In the genomic region with DNA sequence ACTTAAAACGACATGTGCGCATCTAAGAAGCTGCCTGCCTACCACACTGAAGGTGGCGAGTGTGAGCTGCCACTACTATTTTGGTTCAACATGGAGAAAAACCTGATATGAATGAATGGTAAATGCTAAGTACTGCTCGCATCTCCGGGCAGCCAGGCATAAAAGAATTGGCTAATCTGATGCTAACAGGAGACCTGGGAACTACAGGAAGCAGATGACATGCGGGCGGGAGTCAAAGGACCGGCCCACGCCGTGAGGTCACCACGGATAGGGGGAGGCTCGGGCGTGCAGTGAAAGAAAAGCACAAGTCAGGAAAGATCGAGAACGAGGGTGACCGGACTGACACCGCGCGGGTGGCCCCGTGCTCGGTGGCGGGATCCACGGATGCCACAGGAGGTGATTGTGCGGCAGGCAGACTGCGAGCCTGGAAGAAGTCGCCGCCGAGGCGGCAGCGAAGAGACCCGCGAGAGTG, we compare ENCODE assay signal across 8 mouse cellular contexts. TPM values are rescaled to one million over a fixed set of nuclear protein-coding genes. Genes with fewer than 3 reads are reported as not detected.
DNase-seq lines count a peak whose midpoint lies in the region; ATAC-seq and TF ChIP-seq lines count a peak whose summit lies in the region.

No protein-coding gene starts in this region.

- H3K4me1 ChIP-seq in ES-Bruce4 (ENCODE audit: control insufficient read depth, insufficient read depth, low read length) = no peaks in the 10 kb centered on the region
- H3K4me1 ChIP-seq in forebrain, embryonic 10.5 days = peaks cover 26% of the 10 kb centered on the region
- H3K4me1 ChIP-seq in heart, embryonic 16.5 days (ENCODE audit: control insufficient read depth, insufficient read depth, low read length) = peaks cover 7% of the 10 kb centered on the region
- 0 out of 2 replicates have a peak, but pooled peaks cover 4% of the 10 kb centered on the region for H3K4me1 ChIP-seq in liver, postnatal 0 days (ENCODE audit: insufficient read depth)
- peaks cover 4% of the 10 kb centered on the region; the same call in 1 of the 2 replicates for H3K4me1 ChIP-seq in neural tube, embryonic 12.5 days

- no peak for TF ChIP-seq POLR2A in ES-Bruce4 (IDR thresholded peaks at IDR 0.05; ENCODE audit: insufficient read depth, low read length)

- peak overlapping the region; percentile 89 for H3K9ac ChIP-seq in ES-Bruce4 (ENCODE audit: low read depth, poor library complexity, severe bottlenecking)
- peak overlapping the region; percentile 86 for H3K9ac ChIP-seq in heart, embryonic 16.5 days (ENCODE audit: low read length)
- peak overlapping the region; percentile 77 for H3K9ac ChIP-seq in liver, postnatal 0 days (replicated peaks)
- H3K9ac ChIP-seq in neural tube, embryonic 12.5 days = peak overlapping the region; percentile 62

- peak; percentile 44 for DNase-seq in c-Kit-negative CD71-positive TER-119-positive erythroid progenitor cells, embryonic 14.5 days (ENCODE audit: low read depth, low spot score)
- peak; percentile 53 for DNase-seq in forebrain, embryonic 10.5 days (ENCODE audit: extremely low spot score, low spot score)
- DNase-seq in kidney, postnatal 14 days = peak; percentile 67
- peak; percentile 72 for DNase-seq in liver, postnatal 0 days
- peak; percentile 69 for DNase-seq in testis, postnatal 10 days (ENCODE audit: low spot score)

- no peak for TF ChIP-seq EP300 in ES-Bruce4 (IDR thresholded peaks at IDR 0.05; ENCODE audit: insufficient read depth, low read depth, low read length)
- no peak for TF ChIP-seq EP300 in liver, postnatal 0 days (IDR thresholded peaks at IDR 0.05; ENCODE audit: low read depth)

- H3K27me3 ChIP-seq in ES-Bruce4 (ENCODE audit: control insufficient read depth, insufficient read depth, low read length, poor library complexity, severe bottlenecking) = no peaks in the 10 kb centered on the region
- 0 out of 2 replicates have a peak, but pooled peaks cover 8% of the 10 kb centered on the region for H3K27me3 ChIP-seq in forebrain, embryonic 10.5 days (ENCODE audit: poor library complexity, severe bottlenecking)
- no peaks in the 10 kb centered on the region for H3K27me3 ChIP-seq in heart, embryonic 16.5 days (ENCODE audit: control insufficient read depth, insufficient read depth, low read length)
- H3K27me3 ChIP-seq in liver, postnatal 0 days (ENCODE audit: insufficient read depth, low read length) = no peaks in the 10 kb centered on the region
- no peaks in the 10 kb centered on the region for H3K27me3 ChIP-seq in neural tube, embryonic 12.5 days (replicated peaks)

- H3K4me2 ChIP-seq in heart, embryonic 16.5 days (ENCODE audit: low read depth, low read length) = peak overlapping the region; percentile 95
- H3K4me2 ChIP-seq in liver, postnatal 0 days (ENCODE audit: low read depth, low read length) = peak overlapping the region; percentile 94
- H3K4me2 ChIP-seq in neural tube, embryonic 12.5 days (replicated peaks) = peak overlapping the region; percentile 95

- H3K9me3 ChIP-seq in ES-Bruce4 (replicated peaks; ENCODE audit: control insufficient read depth, insufficient read depth, low read length, poor library complexity, severe bottlenecking) = no peaks in the 10 kb centered on the region
- H3K9me3 ChIP-seq in forebrain, embryonic 10.5 days = no peaks in the 10 kb centered on the region
- H3K9me3 ChIP-seq in heart, embryonic 16.5 days (replicated peaks; ENCODE audit: control insufficient read depth, low read length) = no peaks in the 10 kb centered on the region
- H3K9me3 ChIP-seq in liver, postnatal 0 days (ENCODE audit: low read length) = no peaks in the 10 kb centered on the region
- no peaks in the 10 kb centered on the region for H3K9me3 ChIP-seq in neural tube, embryonic 12.5 days

- peaks cover 2% of the 10 kb centered on the region; the same call in 1 of the 2 replicates for H3K36me3 ChIP-seq in ES-Bruce4 (ENCODE audit: control insufficient read depth, insufficient read depth, low read length, poor library complexity, severe bottlenecking)
- no peaks in the 10 kb centered on the region; the same call in 1 of the 2 replicates for H3K36me3 ChIP-seq in forebrain, embryonic 10.5 days (replicated peaks)
- H3K36me3 ChIP-seq in heart, embryonic 16.5 days (ENCODE audit: control insufficient read depth, insufficient read depth) = no peaks in the 10 kb centered on the region
- H3K36me3 ChIP-seq in liver, postnatal 0 days (replicated peaks; ENCODE audit: insufficient read depth, low read length) = no peaks in the 10 kb centered on the region
- H3K36me3 ChIP-seq in neural tube, embryonic 12.5 days = no peaks in the 10 kb centered on the region

- ATAC-seq in heart, embryonic 16.5 days (replicated peaks; ENCODE audit: extremely low read depth, insufficient read depth, low FRiP score) = peak; percentile 45
- ATAC-seq in liver, postnatal 0 days = peak; percentile 91
- peak; percentile 66 for ATAC-seq in neural tube, embryonic 12.5 days (ENCODE audit: low FRiP score, low read depth)

- no peak for TF ChIP-seq CTCF in ES-Bruce4 (IDR thresholded peaks at IDR 0.05; ENCODE audit: low read depth, low read length)
- TF ChIP-seq CTCF in liver, postnatal 0 days (IDR thresholded peaks at IDR 0.05; ENCODE audit: low read depth) = no peak

- peak overlapping the region; percentile 86 for H3K4me3 ChIP-seq in ES-Bruce4 (ENCODE audit: low read depth, low read length)
- H3K4me3 ChIP-seq in forebrain, embryonic 10.5 days = peak overlapping the region; percentile 96
- peak overlapping the region; percentile 98 for H3K4me3 ChIP-seq in heart, embryonic 16.5 days (ENCODE audit: low read length)
- peak overlapping the region; percentile 88 for H3K4me3 ChIP-seq in liver, postnatal 0 days (ENCODE audit: low read depth, low read length)
- peak overlapping the region; percentile 82 for H3K4me3 ChIP-seq in neural tube, embryonic 12.5 days

- under 1% methylated on average over 32 of the region's 32 CpGs for WGBS in forebrain, embryonic 10.5 days
- under 1% methylated on average over 32 of the region's 32 CpGs for WGBS in heart, embryonic 16.5 days
- WGBS in liver, postnatal 0 days (ENCODE audit: insufficient replicate concordance) = under 1% methylated on average over 32 of the region's 32 CpGs
- under 1% methylated on average over 32 of the region's 32 CpGs for WGBS in neural tube, embryonic 12.5 days

- H3K27ac ChIP-seq in ES-Bruce4 (ENCODE audit: insufficient read depth, low read length) = no peak overlapping the region
- H3K27ac ChIP-seq in forebrain, embryonic 10.5 days = peak overlapping the region; percentile 89
- peak overlapping the region; percentile 59 for H3K27ac ChIP-seq in heart, embryonic 16.5 days (ENCODE audit: low read length)
- peak overlapping the region; percentile 73 for H3K27ac ChIP-seq in liver, postnatal 0 days (ENCODE audit: low read depth)
- no peak overlapping the region for H3K27ac ChIP-seq in neural tube, embryonic 12.5 days

RNA-seq across cellular contexts. Expression of gene Shq1, which starts 0.6 kb away (rescaled TPM):
- polyA plus RNA-seq in ES-Bruce4 (2011; ENCODE audit: insufficient read depth, insufficient read length, low read depth, missing spikeins) = 16.6 and 19.0 TPM in 2 replicates
- polyA plus RNA-seq in forebrain, embryonic 10.5 days (2016; fragmentation: Nextera tagmentation; extraction: Ambion mirVana) = 26.5 and 27.4 TPM in 2 replicates
- polyA plus RNA-seq in heart, embryonic 16.5 days (2015; fragmentation: Nextera tagmentation; extraction: Ambion mirVana) = 9.7 and 10.4 TPM in 2 replicates
- polyA plus RNA-seq in liver, postnatal 0 days (2015; fragmentation: Nextera tagmentation; extraction: Ambion mirVana) = 6.4 TPM in 2 replicates
- 12.8 and 13.5 TPM in 2 replicates for polyA plus RNA-seq in neural tube, embryonic 12.5 days (2016; fragmentation: Nextera tagmentation; extraction: Ambion mirVana)

RNA-seq across cellular contexts. Expression of gene Gxylt2, which starts 34.1 kb away (rescaled TPM):
- 0.20 and 0.27 TPM in 2 replicates for polyA plus RNA-seq in ES-Bruce4 (2011; ENCODE audit: insufficient read depth, insufficient read length, low read depth, missing spikeins)
- polyA plus RNA-seq in forebrain, embryonic 10.5 days (2016; fragmentation: Nextera tagmentation; extraction: Ambion mirVana) = 1.2 and 1.3 TPM in 2 replicates
- polyA plus RNA-seq in heart, embryonic 16.5 days (2015; fragmentation: Nextera tagmentation; extraction: Ambion mirVana) = 3.4 and 3.6 TPM in 2 replicates
- polyA plus RNA-seq in liver, postnatal 0 days (2015; fragmentation: Nextera tagmentation; extraction: Ambion mirVana) = 0.01 and 0.06 TPM in 2 replicates
- polyA plus RNA-seq in neural tube, embryonic 12.5 days (2016; fragmentation: Nextera tagmentation; extraction: Ambion mirVana) = 5.2 and 5.5 TPM in 2 replicates

Comparison
In these comparisons a context has a peak if more than half of its experiments do, and no peak if none do; other contexts are left out.
1. H3K27ac ChIP-seq: peak in forebrain, embryonic 10.5 days (single experiment), heart, embryonic 16.5 days (single experiment) and liver, postnatal 0 days (single experiment); none in ES-Bruce4 (single experiment) and neural tube, embryonic 12.5 days (single experiment).
2. Peak in every context shown above with its lines, with median percentiles within 50 percentile points of each other: H3K4me3 ChIP-seq, H3K9ac ChIP-seq, DNase-seq, ATAC-seq and H3K4me2 ChIP-seq.